Mouse (Mus musculus): ENCODE data around the gene Arl8a. TPM values are rescaled to one million over a fixed set of nuclear protein-coding genes. Genes with fewer than 3 reads are reported as not detected.

Arl8a gene
- total RNA-seq, 4 experiments from 2014 or later = 251 to 262 (median 254) TPM

GRCm38 (mm10) chr1:135133678-135134435, 12.8 kb upstream of the Arl8a start:
- DNase-seq (ENCODE audit: low spot score in 2 of 2) = no peak

GRCm38 (mm10) chr1:135135111-135135787, 11.4 kb upstream of the Arl8a start:
- no peak for DNase-seq (ENCODE audit: low spot score in 2 of 2)

GRCm38 (mm10) chr1:135136500-135136899, 10.1 kb upstream of the Arl8a start:
- peak in 1 of 2 experiments; percentile 78 for DNase-seq (ENCODE audit: low spot score in 2 of 2)

- DNase-seq (ENCODE audit: low spot score in 2 of 2) = no peak
Observed at GRCm38 (mm10) chr1:135139906-135140305, 6.7 kb upstream of the Arl8a start.

- DNase-seq (ENCODE audit: low spot score in 2 of 2) = no peak
Observed at GRCm38 (mm10) chr1:135142452-135142851, 4.2 kb upstream of the Arl8a start.

- DNase-seq (ENCODE audit: low spot score in 2 of 2) = no peak
Observed at GRCm38 (mm10) chr1:135143940-135144339, 2.7 kb upstream of the Arl8a start.

GRCm38 (mm10) chr1:135146946-135147701, 500 bp downstream of the Arl8a start:
- peak; percentile 68 to 82 for DNase-seq (ENCODE audit: low spot score in 2 of 2)

GRCm38 (mm10) chr1:135147702-135148058, 1.1 kb downstream of the Arl8a start:
- DNase-seq (ENCODE audit: low spot score in 2 of 2) = no peak

- DNase-seq (ENCODE audit: low spot score in 2 of 2) = no peak
Observed at GRCm38 (mm10) chr1:135148476-135148875, 1.9 kb downstream of the Arl8a start.

GRCm38 (mm10) chr1:135148996-135149395, 2.4 kb downstream of the Arl8a start:
- no peak for DNase-seq (ENCODE audit: low spot score in 2 of 2)

- DNase-seq (ENCODE audit: low spot score in 2 of 2) = no peak
Observed at GRCm38 (mm10) chr1:135154011-135154410, 7.4 kb downstream of the Arl8a start.

- DNase-seq (ENCODE audit: low spot score in 2 of 2) = peak; percentile 82 to 88
Observed at GRCm38 (mm10) chr1:135154411-135154959, 7.9 kb downstream of the Arl8a start.

GRCm38 (mm10) chr1:135156300-135156699, 9.7 kb downstream of the Arl8a start:
- no peak for DNase-seq (ENCODE audit: low spot score in 2 of 2)

- DNase-seq (ENCODE audit: low spot score in 2 of 2) = peak; percentile 64 to 79
Observed at GRCm38 (mm10) chr1:135158633-135159032, 12.0 kb downstream of the Arl8a start.

GRCm38 (mm10) chr1:135159074-135159473, 12.4 kb downstream of the Arl8a start:
- peak; percentile 66 to 85 for DNase-seq (ENCODE audit: low spot score in 2 of 2)

GRCm38 (mm10) chr1:135159556-135160123, 13.0 kb downstream of the Arl8a start:
- DNase-seq (ENCODE audit: low spot score in 2 of 2) = no peak

- no peak for DNase-seq (ENCODE audit: low spot score in 2 of 2)
Observed at GRCm38 (mm10) chr1:135160411-135161050, 13.9 kb downstream of the Arl8a start.

- DNase-seq (ENCODE audit: low spot score in 2 of 2) = peak; percentile 58 to 80
Observed at GRCm38 (mm10) chr1:135162720-135163119, 16.1 kb downstream of the Arl8a start.

GRCm38 (mm10) chr1:135167435-135167834, 20.8 kb downstream of the Arl8a start, which contains the start of gene Gpr37l1:
TSS of gene Gpr37l1 (minus strand) at chr1:135167681.
- DNase-seq (ENCODE audit: low spot score in 2 of 2) = peak in 1 of 2 experiments; percentile 63

GRCm38 (mm10) chr1:135168453-135169200, 22.0 kb downstream of the Arl8a start:
- no peak for DNase-seq (ENCODE audit: low spot score in 2 of 2)

Data from layer of hippocampus, adult 8-10 months (tissue).